Mouse (Mus musculus): ENCODE results near the gene Ccl26. TPM values are rescaled to one million over a fixed set of nuclear protein-coding genes. Genes with fewer than 3 reads are reported as not detected.
"Not testable (repeated sequence)": the region's sequence is repeated elsewhere in the genome, so short reads cannot be mapped to it uniquely, and the experiment has no call there.

The Ccl26 gene
- not detected for total RNA-seq (2021)

- DNase-seq (ENCODE audit: low spot score), result no peak
- intact Hi-C loops (cut with DNase I), result no loop called here
Measured at GRCm38 (mm10) chr5:135563469-135563868, at the start of gene Ccl26. Gene Ccl26, minus strand, starts transcription at chr5:135563569.

- no peak for DNase-seq (ENCODE audit: low spot score)
- intact Hi-C loops (cut with DNase I), result no loop called here
Measured at GRCm38 (mm10) chr5:135609794-135610193, 46.4 kb upstream of the Ccl26 start.

- no peak for DNase-seq (ENCODE audit: low spot score)
- intact Hi-C loops (cut with DNase I), result no loop called here
Measured at GRCm38 (mm10) chr5:135607581-135607980, 44.2 kb upstream of the Ccl26 start.

- DNase-seq (ENCODE audit: low spot score); intact Hi-C loops (cut with DNase I): not testable (repeated sequence)
Measured at GRCm38 (mm10) chr5:135606717-135607116, 43.3 kb upstream of the Ccl26 start.

- DNase-seq (ENCODE audit: low spot score); intact Hi-C loops (cut with DNase I): not testable (repeated sequence)
Measured at GRCm38 (mm10) chr5:135604643-135605042, 41.3 kb upstream of the Ccl26 start.

- no peak for DNase-seq (ENCODE audit: low spot score)
- intact Hi-C loops (cut with DNase I), result no loop called here
Measured at GRCm38 (mm10) chr5:135589996-135590784, 26.8 kb upstream of the Ccl26 start.

GRCm38 (mm10) chr5:135587764-135588163, 24.4 kb upstream of the Ccl26 start:
- DNase-seq (ENCODE audit: low spot score), result no peak
- intact Hi-C loops (cut with DNase I), result no loop called here

- no peak for DNase-seq (ENCODE audit: low spot score)
- intact Hi-C loops (cut with DNase I), result no loop called here
Measured at GRCm38 (mm10) chr5:135585691-135586090, 22.3 kb upstream of the Ccl26 start.

- no peak for DNase-seq (ENCODE audit: low spot score)
Measured at GRCm38 (mm10) chr5:135582330-135582729, 19.0 kb upstream of the Ccl26 start.

GRCm38 (mm10) chr5:135579331-135579751, 16.0 kb upstream of the Ccl26 start:
- intact Hi-C loops (cut with DNase I), result no loop called here

More at GRCm38 (mm10) chr5:135582330-135582729, 19.0 kb upstream of the Ccl26 start:
- intact Hi-C loops (cut with DNase I), result no loop called here

GRCm38 (mm10) chr5:135576055-135576454, 12.7 kb upstream of the Ccl26 start:
- DNase-seq (ENCODE audit: low spot score), result no peak
- intact Hi-C loops (cut with DNase I), result no loop called here

More at GRCm38 (mm10) chr5:135579331-135579751, 16.0 kb upstream of the Ccl26 start:
- DNase-seq (ENCODE audit: low spot score), result no peak

- intact Hi-C loops (cut with DNase I), result no loop called here
- peak; percentile 16 for DNase-seq (ENCODE audit: low spot score)
Measured at GRCm38 (mm10) chr5:135573006-135573405, 9.6 kb upstream of the Ccl26 start, which contains the start of gene Ccl24. Gene Ccl24, minus strand, starts transcription at chr5:135573049.

- intact Hi-C loops (cut with DNase I), result no loop called here
Measured at GRCm38 (mm10) chr5:135568698-135569097, 5.3 kb upstream of the Ccl26 start.

GRCm38 (mm10) chr5:135567556-135568265, 4.3 kb upstream of the Ccl26 start:
- intact Hi-C loops (cut with DNase I), result no loop called here
- no peak for DNase-seq (ENCODE audit: low spot score)

More at GRCm38 (mm10) chr5:135568698-135569097, 5.3 kb upstream of the Ccl26 start:
- DNase-seq (ENCODE audit: low spot score), result no peak

GRCm38 (mm10) chr5:135557671-135558070, 5.7 kb downstream of the Ccl26 start:
- DNase-seq (ENCODE audit: low spot score), result no peak
- intact Hi-C loops (cut with DNase I), result no loop called here

- intact Hi-C loops (cut with DNase I), result no loop called here
- DNase-seq (ENCODE audit: low spot score), result no peak
Measured at GRCm38 (mm10) chr5:135557051-135557450, 6.3 kb downstream of the Ccl26 start.

GRCm38 (mm10) chr5:135556259-135556658, 7.1 kb downstream of the Ccl26 start:
- intact Hi-C loops (cut with DNase I), result no loop called here

GRCm38 (mm10) chr5:135551591-135551990, 11.8 kb downstream of the Ccl26 start:
- intact Hi-C loops (cut with DNase I), result no loop called here
- no peak for DNase-seq (ENCODE audit: low spot score)

More at GRCm38 (mm10) chr5:135556259-135556658, 7.1 kb downstream of the Ccl26 start:
- no peak for DNase-seq (ENCODE audit: low spot score)

- DNase-seq (ENCODE audit: low spot score), result no peak
- intact Hi-C loops (cut with DNase I), result no loop called here
Measured at GRCm38 (mm10) chr5:135550910-135551309, 12.5 kb downstream of the Ccl26 start.

GRCm38 (mm10) chr5:135547990-135548389, 15.4 kb downstream of the Ccl26 start:
- intact Hi-C loops (cut with DNase I), result loop anchor here (5.0 kb wide), 4 partner anchors 36 to 214 kb away; no protein-coding TSS in a partner anchor
- DNase-seq (ENCODE audit: low spot score), result no peak

Data from heart, postnatal 25 days (tissue).